Mouse (Mus musculus): ENCODE data around the gene Adamts7.

- TF ChIP-seq MYOG (IDR thresholded peaks at IDR 0.05; ENCODE audit: control insufficient read depth in 1 of 3, insufficient read depth in 1 of 3, insufficient read length in 2 of 3, low read depth in 2 of 3) (no peak), POLR2A (IDR thresholded peaks at IDR 0.05; ENCODE audit: insufficient read length, low read depth) (no peak), E2F4 (IDR thresholded peaks at IDR 0.05; ENCODE audit: insufficient read depth) (no peak), MAX (IDR thresholded peaks at IDR 0.05; ENCODE audit: low read depth) (no peak)
Observed at GRCm38 (mm10) chr9:90232781-90233690, 70.2 kb downstream of the Adamts7 start.

Measured in myocyte (in vitro differentiated cells).